In the genomic region with DNA sequence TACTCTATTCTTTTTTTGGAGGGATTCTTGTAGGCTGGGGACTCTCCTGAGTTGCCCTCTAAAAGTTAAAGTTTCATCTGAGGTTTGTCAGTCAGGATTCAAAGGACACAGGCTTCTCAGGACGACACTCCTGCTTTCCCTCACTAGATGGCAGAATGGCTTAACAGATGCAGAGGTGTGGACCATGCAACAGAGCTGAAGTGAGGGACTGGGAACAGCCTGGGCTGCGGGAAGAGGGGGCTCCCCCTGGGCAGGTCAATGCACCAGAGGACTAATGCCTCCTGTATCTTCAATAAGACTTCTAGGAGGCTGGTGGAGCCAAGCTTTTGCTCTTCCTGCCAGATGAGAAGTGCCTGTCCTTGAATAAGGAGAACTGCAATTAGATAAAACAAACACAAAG, we compare ENCODE assay signal across 9 mouse cellular contexts.
A peak's percentile ranks its signal among the peaks of the same experiment; 100 is the strongest.
DNase-seq lines count a peak whose midpoint lies in the region; TF ChIP-seq lines count a peak whose summit lies in the region.
"Had no signal": no experiment of that assay in that cellular context is flagged by ENCODE, and none has a peak within 500 bp of the region (broad histone marks: within the 10 kb centered on the region; RNA-seq: fewer than 3 reads in every experiment).

No protein-coding gene starts in this region.

- in situ Hi-C loops in CH12.LX (cut with MboI; ENCODE audit: low pct_ligation_motif_present, low pct_unique_long_range_greater_than_20kb, low sequenced_read_pairs): loop anchor here (25.0 kb wide), 1 partner anchor 436 kb away; a partner anchor contains a TSS

- H3K9ac ChIP-seq in CH12.LX (ENCODE audit: insufficient read depth, low read depth): no peak overlapping the region

- H3K4me2 ChIP-seq in CH12.LX (ENCODE audit: insufficient read depth, low read depth, poor library complexity, severe bottlenecking): no peak overlapping the region

- H3K27ac ChIP-seq in heart, embryonic 10.5 days: no peak overlapping the region
- H3K27ac ChIP-seq in CH12.LX (ENCODE audit: insufficient read depth, low read depth): no peak overlapping the region
- no peak overlapping the region for H3K27ac ChIP-seq in cortical plate, adult 2 months (ENCODE audit: insufficient read depth, low read length)

- peak; percentile 72 for TF ChIP-seq RAD21 in CH12.LX (IDR thresholded peaks at IDR 0.05; ENCODE audit: low read depth, low read length)

- DNase-seq in heart, postnatal 10 days: peak; percentile 16 to 31
- no peak for DNase-seq in heart, embryonic 10.5 days (ENCODE audit: low spot score)
- peak; percentile 41 for DNase-seq in CH12.LX (ENCODE audit: extremely low read depth)
- peak; percentile 15 to 34 for DNase-seq in kidney, postnatal 36 days
- DNase-seq in retina, postnatal 7 days (ENCODE audit: low read depth, low spot score): peak; percentile 23
- no peak for DNase-seq in thymus, postnatal 0 days (ENCODE audit: low spot score)
- no peak for DNase-seq in gastrocnemius, adult 8-10 months (ENCODE audit: low spot score in 2 of 2)

- peaks cover 32% of the 10 kb centered on the region; the same call in 1 of the 2 replicates for H3K27me3 ChIP-seq in heart, embryonic 10.5 days (ENCODE audit: insufficient read depth, poor library complexity, severe bottlenecking)
- H3K27me3 ChIP-seq in CH12.LX (replicated peaks): no peaks in the 10 kb centered on the region
- H3K27me3 ChIP-seq: megakaryocyte, embryonic 14.5 days had no signal

- H3K9me3 ChIP-seq in heart, embryonic 10.5 days: no peaks in the 10 kb centered on the region
- no peaks in the 10 kb centered on the region for H3K9me3 ChIP-seq in CH12.LX (replicated peaks; ENCODE audit: low read length)
- H3K9me3 ChIP-seq: megakaryocyte, embryonic 14.5 days had no signal

- TF ChIP-seq EP300 in CH12.LX (IDR thresholded peaks at IDR 0.05; ENCODE audit: low read length): no peak

- H3K4me3 ChIP-seq in heart, embryonic 10.5 days: no peak overlapping the region
- H3K4me3 ChIP-seq in CH12.LX (replicated peaks in 1 of 3; ENCODE audit: low read depth in 2 of 3, low read length in 2 of 3, poor library complexity in 1 of 3): no peak overlapping the region
- H3K4me3 ChIP-seq in cortical plate, adult 2 months (ENCODE audit: insufficient read depth, low read length): no peak overlapping the region
- H3K4me3 ChIP-seq: megakaryocyte, embryonic 14.5 days had no signal

- intact Hi-C loops in heart, postnatal 10 days (cut with DNase I): no loop called here

- H3K4me1 ChIP-seq in heart, embryonic 10.5 days: no peaks in the 10 kb centered on the region
- H3K4me1 ChIP-seq in CH12.LX (ENCODE audit: control insufficient read depth in 1 of 2, insufficient read depth in 2 of 2): peaks cover 0 to 5% of the 10 kb centered on the region in 2 experiments; a peak in 1 of 4 replicates
- H3K4me1 ChIP-seq in cortical plate, adult 2 months (ENCODE audit: control insufficient read depth, insufficient read depth, low read length): peaks cover 9% of the 10 kb centered on the region

- 6% methylated on average over 2 of the region's 2 CpGs for WGBS in heart, embryonic 10.5 days

- TF ChIP-seq CTCF in CH12.LX (conservative IDR thresholded peaks at IDR 0.05 in 1 of 2, IDR thresholded peaks at IDR 0.05 in 1 of 2; ENCODE audit: low read depth in 2 of 2, low read length in 2 of 2): peak in 1 of 2 experiments; percentile 71; a peak in 2 of 4 replicates
- TF ChIP-seq CTCF in cortical plate, adult 2 months (IDR thresholded peaks at IDR 0.05; ENCODE audit: extremely low read depth, insufficient read depth, low read length): peak; percentile 73

- H3K36me3 ChIP-seq in heart, embryonic 10.5 days: no peaks in the 10 kb centered on the region
- H3K36me3 ChIP-seq in CH12.LX (replicated peaks in 1 of 2; ENCODE audit: control insufficient read depth in 1 of 2, insufficient read depth in 1 of 2, low read length in 1 of 2): no peaks in the 10 kb centered on the region

- dilution Hi-C loops in CH12.LX (cut with MboI; ENCODE audit: extremely low pct_ligation_motif_present, extremely low pct_unique_long_range_greater_than_20kb, low sequenced_read_pairs): no loop called here

- H3K79me2 ChIP-seq in CH12.LX (replicated peaks; ENCODE audit: control insufficient read depth, extremely low read depth, insufficient read depth, poor library complexity, severe bottlenecking): no peaks in the 10 kb centered on the region

- TF ChIP-seq POLR2A in CH12.LX (IDR thresholded peaks at IDR 0.05; ENCODE audit: low read depth, low read length): no peak
- TF ChIP-seq POLR2A in cortical plate, adult 2 months (IDR thresholded peaks at IDR 0.05; ENCODE audit: extremely low read depth, insufficient read depth, low read length): no peak

TF ChIP-seq in CH12.LX, 34 proteins besides CTCF, POLR2A, EP300 and RAD21:
- no peak for TF ChIP-seq NELFE (IDR thresholded peaks at IDR 0.05; ENCODE audit: low read depth, low read length)
- TF ChIP-seq SMC3 (IDR thresholded peaks at IDR 0.05; ENCODE audit: low read depth, low read length): peak; percentile 43

Comparison
In these comparisons a context has a peak if more than half of its experiments do, and no peak if none do; other contexts are left out.
1. DNase-seq: peak in heart, postnatal 10 days (2 of 2), CH12.LX (single experiment), kidney, postnatal 36 days (2 of 2) and retina, postnatal 7 days (single experiment); none in heart, embryonic 10.5 days (single experiment), thymus, postnatal 0 days (single experiment) and gastrocnemius, adult 8-10 months (0 of 2).